Mouse (Mus musculus) heart, postnatal 25 days (tissue): ENCODE results near the gene Elavl3. TPM values are rescaled to one million over a fixed set of nuclear protein-coding genes. Genes with fewer than 3 reads are reported as not detected.
"Not testable (repeated sequence)": the region's sequence is repeated elsewhere in the genome, so short reads cannot be mapped to it uniquely, and the experiment has no call there.

Experiments used
- DNase-seq: peaks from one replicate; pipeline ENCODE4 v3.0.0; 2022; ENCODE audit warnings: low spot score
- intact Hi-C: fragments of 180-260 bp; cut with DNase I; formaldehyde crosslinking; loops from one replicate; pipeline ENCODE4 v1.15.1; 2025
- total RNA-seq, 2 experiments: library from RNA; stranded (reverse); gene quantifications; 2 replicates each; pipeline ENCODE4 v1.2.3; 2021

Gene Elavl3
- under 1 TPM; 0.21 to 0.50 TPM for total RNA-seq

DNA sequence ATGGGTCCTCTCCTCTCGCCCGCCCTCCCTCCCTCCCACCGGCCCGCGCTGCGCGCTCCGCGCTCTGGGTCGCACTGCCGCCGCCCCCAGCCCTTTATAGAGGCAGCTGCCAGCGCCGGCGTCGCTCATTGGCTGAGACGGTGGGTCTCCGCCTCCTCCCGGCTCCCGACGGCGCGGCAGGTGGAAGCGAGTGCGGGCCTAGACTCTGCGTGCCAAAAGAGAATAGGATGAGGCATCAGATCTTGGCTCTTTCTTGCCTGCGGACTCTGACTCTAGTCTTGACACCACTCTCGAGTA, at the start of gene Elavl3:
Gene Elavl3, minus strand, starts transcription at position 66 of the 297 bp plus-strand sequence.
- intact Hi-C loops = no loop called here
- DNase-seq = no peak

GRCm38 (mm10) chr9:22099922-22100321, 48.1 kb upstream of the Elavl3 start:
- intact Hi-C loops = no loop called here
- DNase-seq = no peak

DNA sequence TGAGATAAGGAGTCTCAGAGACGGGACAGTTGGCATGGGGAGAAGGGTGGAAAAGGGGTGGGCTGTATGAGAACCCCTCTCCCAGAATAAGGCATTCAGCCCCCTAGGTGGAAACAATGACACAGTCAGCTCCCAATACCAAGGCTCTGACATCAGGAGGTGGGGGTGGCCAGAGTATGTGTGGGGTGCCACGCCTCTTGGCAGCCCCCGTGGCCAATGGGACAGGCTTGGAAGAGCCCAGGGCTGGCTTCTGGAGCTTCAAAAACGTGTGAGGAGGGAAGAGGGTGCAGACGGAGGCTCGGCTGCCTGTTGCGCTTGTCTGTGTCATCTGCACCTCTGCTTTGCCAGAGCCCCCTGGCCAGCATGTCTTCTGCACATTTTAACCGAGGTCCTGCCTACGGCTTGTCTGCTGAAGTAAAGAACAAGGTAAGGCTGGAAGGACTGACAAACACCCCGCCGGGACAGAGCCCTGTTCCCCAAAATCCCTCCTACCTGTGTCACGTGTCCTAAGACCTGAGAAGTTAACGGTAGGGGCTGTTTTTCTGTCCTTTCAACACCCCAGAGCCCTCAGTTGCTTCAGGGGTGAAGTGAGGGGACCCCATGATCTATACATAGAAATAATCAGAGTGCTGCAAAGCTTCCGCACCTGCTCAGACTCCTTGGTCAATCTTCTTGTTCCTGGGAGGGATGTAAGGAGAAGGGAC, 47.3 kb upstream of the Elavl3 start, which contains the start of gene Cnn1:
Gene Cnn1, plus strand, starts transcription at position 224 of the 704 bp plus-strand sequence.
- intact Hi-C loops = no loop called here
- DNase-seq = peak; percentile 22

- intact Hi-C loops = loop anchor here (1.0 kb wide), 1 partner anchor 47 kb away; no protein-coding TSS in a partner anchor
- peak; percentile 75 for DNase-seq
Measured at GRCm38 (mm10) chr9:22095854-22096307, 44.1 kb upstream of the Elavl3 start.

DNA sequence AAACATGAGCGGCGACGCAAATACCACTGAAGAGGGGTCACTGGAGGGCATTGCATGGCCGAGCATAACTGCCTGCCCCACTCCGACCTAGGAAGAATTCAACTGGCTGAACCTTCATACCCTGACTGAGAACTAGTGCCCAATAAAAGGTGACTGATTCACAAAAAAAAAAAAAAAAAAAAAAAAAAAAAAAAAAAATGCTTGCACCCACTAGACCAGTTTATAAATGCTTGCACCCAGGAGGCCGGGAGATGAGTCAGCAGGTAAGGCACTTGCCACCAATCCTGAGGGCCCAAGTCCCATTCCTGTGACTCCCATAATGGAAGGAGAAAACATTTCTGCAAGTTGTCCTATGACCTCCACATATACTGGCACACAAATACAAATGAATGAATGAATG, 40.9 kb upstream of the Elavl3 start:
- DNase-seq = no peak
- intact Hi-C loops = no loop called here

DNA sequence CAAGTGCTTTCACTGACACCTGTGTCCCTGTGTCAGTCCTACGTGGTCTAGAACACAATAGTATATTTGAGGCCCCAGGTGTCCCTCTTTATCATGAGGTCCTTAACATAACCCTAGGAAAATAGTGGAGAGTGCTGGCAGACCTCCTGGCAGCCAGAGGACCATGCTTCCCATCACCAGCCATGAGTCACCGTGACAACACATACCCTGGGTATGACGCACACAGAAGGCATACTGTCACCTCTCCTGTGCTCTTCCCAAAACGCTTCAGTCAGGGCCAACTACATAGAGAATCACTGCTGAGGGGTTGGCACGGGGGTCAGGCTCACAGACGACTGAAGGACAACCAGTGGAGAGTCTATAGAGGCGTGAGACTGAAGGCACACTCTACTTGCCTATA, 38.2 kb upstream of the Elavl3 start:
- no peak for DNase-seq
- intact Hi-C loops = no loop called here

DNA sequence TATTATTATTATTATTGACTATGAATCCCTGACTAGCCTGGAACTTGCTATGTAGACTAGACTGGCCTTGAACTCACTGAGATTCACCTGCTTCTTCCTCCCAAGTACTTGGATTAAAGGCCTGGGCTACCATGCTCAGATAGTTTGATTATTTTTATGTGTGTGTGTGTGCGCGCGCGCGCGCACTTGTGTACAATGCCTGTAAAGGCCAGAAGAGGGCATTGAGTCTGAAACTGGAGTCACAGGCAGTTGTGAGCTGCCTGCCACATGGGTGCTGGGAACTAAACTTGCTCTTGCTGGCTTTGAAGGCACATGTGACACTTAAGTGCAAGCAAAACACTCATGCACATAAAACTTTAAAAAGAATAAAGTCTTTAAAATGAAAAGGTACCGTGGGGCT, 37.5 kb upstream of the Elavl3 start:
- DNase-seq = no peak
- intact Hi-C loops = no loop called here

- intact Hi-C loops = no loop called here
- no peak for DNase-seq
Measured at GRCm38 (mm10) chr9:22087034-22087618, 35.3 kb upstream of the Elavl3 start.

DNA sequence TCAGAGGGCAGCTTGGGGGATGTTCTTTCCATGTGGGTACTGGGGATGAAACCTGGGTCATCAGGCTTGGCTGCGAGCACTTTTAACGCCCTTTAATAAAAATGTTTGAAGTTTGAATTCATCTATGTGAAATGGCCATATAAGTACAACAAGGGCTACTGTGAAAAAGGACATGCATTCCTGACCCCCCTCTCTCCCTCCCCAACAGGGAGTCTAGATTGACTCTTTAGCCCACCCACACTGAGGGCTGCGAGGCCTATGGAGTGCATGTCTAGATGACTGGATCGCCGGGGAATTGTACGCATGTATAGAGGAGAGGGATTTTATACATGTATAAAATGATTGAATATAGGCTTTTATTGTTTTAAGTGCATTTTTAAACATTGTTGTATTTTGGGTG, 34.2 kb upstream of the Elavl3 start:
- intact Hi-C loops = no loop called here

GRCm38 (mm10) chr9:22085022-22085834, 33.4 kb upstream of the Elavl3 start, which contains the start of gene Ecsit:
Gene Ecsit (minus strand): TSS chr9:22085438.
- intact Hi-C loops = no loop called here

More for the DNA sequence above, 34.2 kb upstream of the Elavl3 start:
- DNase-seq = no peak

GRCm38 (mm10) chr9:22084667-22085021, 32.8 kb upstream of the Elavl3 start:
- DNase-seq = no peak
- intact Hi-C loops = no loop called here

More at GRCm38 (mm10) chr9:22085022-22085834, 33.4 kb upstream of the Elavl3 start, which contains the start of gene Ecsit:
- DNase-seq = peak; percentile 93

DNA sequence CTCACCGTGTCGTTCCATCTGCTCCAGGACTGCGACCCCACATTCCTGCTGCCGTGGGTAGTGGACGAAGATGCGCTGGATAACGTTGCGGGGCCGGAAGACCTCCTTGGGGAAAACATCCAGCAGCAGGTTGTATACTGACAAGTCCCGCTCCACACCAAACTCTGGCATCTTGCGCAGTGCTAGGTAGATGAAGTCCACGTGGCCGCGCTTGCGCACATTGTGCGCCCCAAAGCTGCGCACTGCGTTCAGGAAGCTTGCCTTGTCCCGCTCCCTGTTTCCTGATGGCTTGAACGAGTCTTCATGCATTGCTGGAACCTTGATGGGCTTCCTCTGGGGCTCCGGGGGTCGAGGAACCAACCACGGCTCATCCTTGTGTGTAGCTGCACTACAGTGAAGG, 24.4 kb upstream of the Elavl3 start:
- intact Hi-C loops = loop anchor here (10.0 kb wide), 1 partner anchor 149 kb away; the partner anchor contains the start of gene Zfp809

GRCm38 (mm10) chr9:22075778-22076177, 24.0 kb upstream of the Elavl3 start:
- intact Hi-C loops = loop anchor here (10.0 kb wide), 1 partner anchor 149 kb away; the partner anchor contains the start of gene Zfp809
- DNase-seq = not testable (repeated sequence)

More for the DNA sequence above, 24.4 kb upstream of the Elavl3 start:
- no peak for DNase-seq

- DNase-seq = no peak
- intact Hi-C loops = loop anchor here (10.0 kb wide), 1 partner anchor 153 kb away; the partner anchor contains the start of gene Zfp809
Measured at GRCm38 (mm10) chr9:22072276-22072675, 20.5 kb upstream of the Elavl3 start.

DNA sequence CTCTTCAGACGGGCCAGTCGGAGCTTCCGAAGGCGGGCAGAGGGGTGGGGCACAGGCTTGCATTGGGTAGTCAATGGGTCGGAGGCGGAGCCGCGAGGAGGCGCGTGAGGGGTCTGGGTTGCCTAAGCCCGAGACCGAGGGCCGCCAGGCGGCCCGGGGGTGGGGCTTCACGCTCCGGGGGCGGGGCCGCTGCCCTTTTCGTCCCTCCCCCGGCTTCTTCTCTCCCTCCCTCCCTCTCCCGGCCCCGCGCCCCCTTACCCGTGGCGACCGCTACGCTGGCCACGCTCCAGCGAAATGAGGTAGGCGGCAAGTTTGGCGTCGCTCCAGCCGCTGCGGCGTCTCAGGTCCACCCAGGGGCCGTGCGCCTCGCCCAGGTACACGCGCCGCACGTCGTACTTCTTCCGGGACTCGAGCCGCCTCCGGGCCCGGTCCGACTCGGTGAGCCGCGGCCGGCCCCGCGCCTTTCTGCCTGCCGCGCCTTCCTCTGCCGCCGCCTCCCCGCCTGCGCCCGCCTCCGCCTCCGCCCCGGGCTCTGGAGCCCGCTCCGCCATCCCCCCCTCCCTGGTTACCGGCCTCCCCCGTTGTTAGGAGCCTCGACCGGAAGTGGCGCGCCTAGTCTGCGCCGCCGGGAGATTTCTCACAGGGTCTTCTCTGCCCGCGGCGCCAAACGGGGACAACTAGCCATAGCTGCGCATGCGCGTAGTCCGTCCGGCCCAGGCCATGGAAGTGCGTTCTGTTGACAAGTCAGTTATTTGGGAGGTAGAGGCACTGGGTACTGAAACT, 19.2 kb upstream of the Elavl3 start, which contains the start of the genes Gm49318 and Zfp653:
Gene Gm49318, minus strand, starts transcription at position 469 of the 783 bp plus-strand sequence.
Gene Zfp653, minus strand, starts transcription at position 586 of the 783 bp plus-strand sequence.
- intact Hi-C loops = loop anchor here (10.0 kb wide), 1 partner anchor 154 kb away; the partner anchor contains the start of gene Zfp809
- DNase-seq = peak; percentile 93

DNA sequence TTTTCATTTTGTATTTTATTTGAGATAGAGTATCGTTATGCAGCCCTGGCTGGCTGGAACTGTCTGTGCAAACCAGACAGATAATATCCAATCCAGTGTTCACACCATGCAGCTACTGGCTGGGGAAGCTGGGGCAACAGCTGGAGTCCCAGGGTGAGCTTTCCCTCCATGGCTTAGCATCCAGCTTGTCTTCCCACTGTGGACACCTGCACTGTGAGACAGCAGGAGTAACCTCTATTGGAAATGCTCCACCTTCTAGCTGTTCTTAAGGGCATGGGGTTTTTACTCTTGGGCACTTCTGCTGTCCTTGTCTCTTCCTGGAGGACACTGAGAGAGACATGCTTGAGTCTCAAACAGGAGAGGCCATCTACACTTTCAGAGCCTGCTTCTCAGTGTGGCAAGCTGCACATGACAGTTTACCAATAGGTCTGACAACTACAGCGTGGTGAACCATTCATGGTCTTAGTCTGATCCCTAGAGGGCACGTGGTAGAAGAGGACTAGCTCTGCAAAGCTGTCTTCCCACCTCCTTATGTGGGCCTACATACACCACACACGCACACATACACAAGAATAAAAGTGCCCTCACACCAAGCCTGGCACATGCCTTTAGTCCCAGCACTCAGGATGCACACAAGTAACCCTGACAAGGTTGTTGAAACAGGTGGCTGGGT, 18.2 kb upstream of the Elavl3 start:
- intact Hi-C loops = loop anchor here (2.0 to 10.0 kb wide), 3 partner anchors 73 to 337 kb away; partner anchors contain the start of gene Zfp809
- DNase-seq = no peak

DNA sequence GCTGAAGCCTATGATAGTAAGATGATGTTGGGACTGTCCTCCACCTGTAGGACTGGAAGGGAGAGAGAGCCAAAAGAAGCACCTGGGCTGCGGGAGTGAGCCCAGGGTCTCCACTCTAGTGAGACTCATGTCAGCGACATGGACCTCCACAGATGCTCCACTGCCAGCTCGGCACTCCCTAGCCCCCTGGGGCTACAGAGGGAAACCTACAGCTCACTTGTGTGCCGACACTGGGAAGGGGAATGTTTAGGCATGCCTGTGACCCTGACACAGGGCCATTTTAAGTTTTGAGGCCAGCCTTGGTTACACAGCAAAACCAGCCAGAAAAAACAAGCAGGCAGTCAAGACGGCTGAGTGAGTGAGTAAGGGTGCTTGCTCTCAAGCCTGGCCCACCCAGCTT, 15.4 kb upstream of the Elavl3 start:
- DNase-seq = no peak
- intact Hi-C loops = no loop called here

GRCm38 (mm10) chr9:22066433-22066832, 14.6 kb upstream of the Elavl3 start:
- no peak for DNase-seq
- intact Hi-C loops = no loop called here

GRCm38 (mm10) chr9:22065642-22066041, 13.8 kb upstream of the Elavl3 start:
- DNase-seq = no peak
- intact Hi-C loops = no loop called here
